Mouse (Mus musculus) neural tube, postnatal 0 days (tissue): ENCODE results near the gene Cfap52. TPM values are rescaled to one million over a fixed set of nuclear protein-coding genes. Genes with fewer than 3 reads are reported as not detected.

ENCODE experiments used
- polyA plus RNA-seq: library from polyadenylated mRNA; unstranded; fragments of >200 nt; fragmentation: Nextera tagmentation; extraction: Ambion mirVana; gene quantifications from 2 replicates; pipeline ENCODE4 v1.2.1, GENCODE M21; 2015

The Cfap52 gene
- 4.1 and 4.3 TPM in 2 replicates for polyA plus RNA-seq

GRCm38 (mm10) chr11:67965242-67965883 is at the start of gene Cfap52:
TSS of gene Cfap52 (minus strand) at chr11:67965651.

GRCm38 (mm10) chr11:67965905-67966878 is 741 bp upstream of the Cfap52 start, which contains the start of gene Stx8:
TSS of gene Stx8 (plus strand) at chr11:67966193.

GRCm38 (mm10) chr11:67921827-67922754 is 43.4 kb downstream of the Cfap52 start, which contains the start of gene Usp43:
TSS of gene Usp43 (minus strand) at chr11:67922153.

Other genes with a start within 250 kb of the Cfap52 start
- 0.04 and 0.14 TPM in 2 replicates for gene Glp2r, start 194.5 kb downstream of the Cfap52 start, polyA plus RNA-seq
- 0.13 TPM in 1 of 2 replicates, not detected in the other for gene Gsg1l2, start 191.0 kb downstream of the Cfap52 start, polyA plus RNA-seq
- gene Dhrs7c, start 167.5 kb downstream of the Cfap52 start, polyA plus RNA-seq, result 0.20 TPM in 1 of 2 replicates, not detected in the other
- gene Usp43, start 43.5 kb downstream of the Cfap52 start, polyA plus RNA-seq, result 0.67 and 0.80 TPM in 2 replicates
- gene Stx8, start 542 bp upstream of the Cfap52 start, polyA plus RNA-seq, result 61.2 and 70.6 TPM in 2 replicates